Mouse (Mus musculus): ENCODE measurements around the gene Sox2. TPM values are rescaled to one million over a fixed set of nuclear protein-coding genes. Genes with fewer than 3 reads are reported as not detected.

The Sox2 gene
- polyA plus RNA-seq, 2 experiments, result 0.21 to 1.3 TPM

- H3K9me3 ChIP-seq (ENCODE audit: control insufficient read depth, low read length), result no peaks in the 10 kb centered on the region
- no peak for ATAC-seq (ENCODE audit: low FRiP score, low read depth)
- WGBS, result 2% methylated on average over 15 of the region's 15 CpGs
- no peak overlapping the region for H3K27ac ChIP-seq (replicated peaks; ENCODE audit: low read depth, low read length)
- no peak overlapping the region for H3K4me3 ChIP-seq (replicated peaks; ENCODE audit: low read length)
- DNase-seq (ENCODE audit: low spot score), result no peak
- H3K9ac ChIP-seq (ENCODE audit: low read depth, low read length, severe bottlenecking), result no peak overlapping the region
- no peak overlapping the region for H3K4me2 ChIP-seq (replicated peaks; ENCODE audit: low read depth, low read length, severe bottlenecking)
- H3K27me3 ChIP-seq (ENCODE audit: control insufficient read depth, insufficient read depth, low read length), result peaks cover 97% of the 10 kb centered on the region
- H3K36me3 ChIP-seq (ENCODE audit: control insufficient read depth, insufficient read depth, low read length), result no peaks in the 10 kb centered on the region
- H3K4me1 ChIP-seq (ENCODE audit: control insufficient read depth, insufficient read depth, low read length), result peaks cover 4% of the 10 kb centered on the region; the same call in 1 of the 2 replicates
- no peak for TF ChIP-seq POLR2A (IDR thresholded peaks at IDR 0.05; ENCODE audit: borderline replicate concordance, extremely low read depth, insufficient read depth, insufficient read length)
These were observed 6.6 kb upstream of the Sox2 start for GRCm38 (mm10) chr3:34643536-34644115.

DNA sequence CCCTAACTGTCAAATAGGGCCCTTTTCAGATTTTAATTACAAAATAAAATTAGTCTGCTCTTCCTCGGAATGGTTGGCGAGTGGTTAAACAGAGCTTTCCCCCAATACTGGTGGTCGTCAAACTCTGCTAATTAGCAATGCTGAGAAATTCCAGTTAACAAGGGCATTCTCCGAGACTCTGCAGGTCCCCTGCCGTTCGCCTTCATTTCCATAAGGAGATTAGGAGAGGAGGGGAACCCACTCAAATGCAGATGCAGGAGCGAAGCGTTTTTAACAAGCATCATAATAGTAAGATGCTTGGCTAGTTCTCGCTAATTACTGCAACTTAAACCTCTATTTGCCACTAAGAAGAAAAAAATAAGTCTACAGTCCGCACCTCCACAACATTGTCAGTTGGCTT, 4.0 kb upstream of the Sox2 start:
- Histone ChIP-seq H3K27me3 (ENCODE audit: control insufficient read depth, insufficient read depth, low read length) (peaks cover 97% of the 10 kb centered on the region), H3K9ac (ENCODE audit: low read depth, low read length, severe bottlenecking) (no peak overlapping the region), H3K36me3 (ENCODE audit: control insufficient read depth, insufficient read depth, low read length) (no peaks in the 10 kb centered on the region), H3K27ac (replicated peaks; ENCODE audit: low read depth, low read length) (no peak overlapping the region), H3K4me3 (replicated peaks; ENCODE audit: low read length) (no peak overlapping the region), H3K4me1 (ENCODE audit: control insufficient read depth, insufficient read depth, low read length) (peaks cover 11% of the 10 kb centered on the region), H3K9me3 (ENCODE audit: control insufficient read depth, low read length) (no peaks in the 10 kb centered on the region), H3K4me2 (replicated peaks; ENCODE audit: low read depth, low read length, severe bottlenecking) (no peak overlapping the region)
- DNase-seq (ENCODE audit: low spot score) (no peak), ATAC-seq (ENCODE audit: low FRiP score, low read depth) (no peak)
- 1% methylated on average over 10 of the region's 10 CpGs for WGBS
- no peak for TF ChIP-seq POLR2A (IDR thresholded peaks at IDR 0.05; ENCODE audit: borderline replicate concordance, extremely low read depth, insufficient read depth, insufficient read length)

- H3K4me2 ChIP-seq (replicated peaks; ENCODE audit: low read depth, low read length, severe bottlenecking), result no peak overlapping the region
- no peak overlapping the region for H3K4me3 ChIP-seq (replicated peaks; ENCODE audit: low read length)
- H3K36me3 ChIP-seq (ENCODE audit: control insufficient read depth, insufficient read depth, low read length), result no peaks in the 10 kb centered on the region
- peaks cover 93% of the 10 kb centered on the region for H3K27me3 ChIP-seq (ENCODE audit: control insufficient read depth, insufficient read depth, low read length)
- H3K9me3 ChIP-seq (ENCODE audit: control insufficient read depth, low read length), result no peaks in the 10 kb centered on the region
- no peak overlapping the region for H3K27ac ChIP-seq (replicated peaks; ENCODE audit: low read depth, low read length)
- H3K9ac ChIP-seq (ENCODE audit: low read depth, low read length, severe bottlenecking), result no peak overlapping the region
- TF ChIP-seq POLR2A (IDR thresholded peaks at IDR 0.05; ENCODE audit: borderline replicate concordance, extremely low read depth, insufficient read depth, insufficient read length), result no peak
- WGBS, result under 1% methylated on average over 14 of the region's 14 CpGs
- ATAC-seq (ENCODE audit: low FRiP score, low read depth) (no peak), DNase-seq (ENCODE audit: low spot score) (peak; percentile 86)
- peaks cover 8% of the 10 kb centered on the region for H3K4me1 ChIP-seq (ENCODE audit: control insufficient read depth, insufficient read depth, low read length)
These were observed 2.5 kb upstream of the Sox2 start for GRCm38 (mm10) chr3:34647688-34648087.

- Histone ChIP-seq H3K27ac (replicated peaks; ENCODE audit: low read depth, low read length) (no peak overlapping the region), H3K36me3 (ENCODE audit: control insufficient read depth, insufficient read depth, low read length) (no peaks in the 10 kb centered on the region), H3K27me3 (ENCODE audit: control insufficient read depth, insufficient read depth, low read length) (peaks cover 93% of the 10 kb centered on the region), H3K4me3 (replicated peaks; ENCODE audit: low read length) (no peak overlapping the region), H3K9me3 (ENCODE audit: control insufficient read depth, low read length) (no peaks in the 10 kb centered on the region), H3K4me2 (replicated peaks; ENCODE audit: low read depth, low read length, severe bottlenecking) (no peak overlapping the region), H3K4me1 (ENCODE audit: control insufficient read depth, insufficient read depth, low read length) (peaks cover 8% of the 10 kb centered on the region), H3K9ac (ENCODE audit: low read depth, low read length, severe bottlenecking) (no peak overlapping the region)
- WGBS, result 1% methylated on average over 19 of the region's 19 CpGs
- DNase-seq (ENCODE audit: low spot score) (no peak), ATAC-seq (ENCODE audit: low FRiP score, low read depth) (no peak)
- no peak for TF ChIP-seq POLR2A (IDR thresholded peaks at IDR 0.05; ENCODE audit: borderline replicate concordance, extremely low read depth, insufficient read depth, insufficient read length)
These were observed 1.9 kb upstream of the Sox2 start for GRCm38 (mm10) chr3:34648105-34648832.

GRCm38 (mm10) chr3:34648833-34649719, 1.1 kb upstream of the Sox2 start:
- H3K27ac ChIP-seq (replicated peaks; ENCODE audit: low read depth, low read length), result no peak overlapping the region
- WGBS, result under 1% methylated on average over 49 of the region's 50 CpGs
- H3K36me3 ChIP-seq (ENCODE audit: control insufficient read depth, insufficient read depth, low read length), result no peaks in the 10 kb centered on the region
- ATAC-seq (ENCODE audit: low FRiP score, low read depth) (no peak), DNase-seq (ENCODE audit: low spot score) (no peak)
- H3K4me3 ChIP-seq (replicated peaks; ENCODE audit: low read length), result peak overlapping the region; percentile 37
- peaks cover 8% of the 10 kb centered on the region for H3K4me1 ChIP-seq (ENCODE audit: control insufficient read depth, insufficient read depth, low read length)
- no peaks in the 10 kb centered on the region for H3K9me3 ChIP-seq (ENCODE audit: control insufficient read depth, low read length)
- no peak for TF ChIP-seq POLR2A (IDR thresholded peaks at IDR 0.05; ENCODE audit: borderline replicate concordance, extremely low read depth, insufficient read depth, insufficient read length)
- H3K9ac ChIP-seq (ENCODE audit: low read depth, low read length, severe bottlenecking), result no peak overlapping the region
- H3K4me2 ChIP-seq (replicated peaks; ENCODE audit: low read depth, low read length, severe bottlenecking), result peak overlapping the region; percentile 60
- peaks cover 93% of the 10 kb centered on the region for H3K27me3 ChIP-seq (ENCODE audit: control insufficient read depth, insufficient read depth, low read length)
